Mouse (Mus musculus): ENCODE results near the gene Slc2a13. TPM values are rescaled to one million over a fixed set of nuclear protein-coding genes. Genes with fewer than 3 reads are reported as not detected.

Gene Slc2a13
- polyA plus RNA-seq, 1 experiment: 0.14 TPM

DNA sequence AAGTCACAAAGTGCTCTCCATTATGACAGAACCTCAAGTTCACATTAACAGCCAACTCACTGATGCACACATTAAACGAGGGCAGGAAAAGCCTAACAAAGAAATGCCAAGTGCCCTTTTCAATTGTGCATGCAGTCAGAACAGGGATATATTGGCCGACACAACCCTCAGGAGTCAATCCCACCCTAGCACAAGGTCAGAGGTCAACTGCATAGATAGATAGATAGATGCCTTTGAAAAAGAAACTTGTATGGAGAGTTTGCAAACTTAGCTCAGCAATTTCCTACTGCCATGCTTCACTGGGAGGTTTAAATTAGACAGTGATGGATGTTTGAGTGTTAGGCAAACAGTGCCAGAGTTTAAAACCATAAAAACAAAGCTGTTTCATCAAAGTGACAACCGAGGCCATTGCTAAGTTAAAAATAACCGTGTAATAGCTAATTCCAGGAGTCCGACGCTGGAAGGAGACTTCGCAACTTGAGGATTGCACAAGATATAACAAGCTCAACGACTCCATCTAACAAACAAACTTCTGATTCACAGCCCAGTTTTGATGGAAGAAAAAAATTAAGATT is 194.2 kb downstream of the Slc2a13 start:
- Histone ChIP-seq H3K36me3 (ENCODE audit: control insufficient read depth, insufficient read depth, low read length) (no peaks in the 10 kb centered on the region), H3K4me3 (ENCODE audit: control insufficient read depth, low read depth, low read length) (no peak overlapping the region), H3K27ac (ENCODE audit: control insufficient read depth, insufficient read depth, low read depth, low read length) (no peak overlapping the region), H3K27me3 (ENCODE audit: control insufficient read depth, insufficient read depth, low read length) (no peaks in the 10 kb centered on the region), H3K4me1 (ENCODE audit: control insufficient read depth, insufficient read depth, low read length) (peaks cover 4% of the 10 kb centered on the region; the same call in 1 of the 2 replicates)
- no peak for TF ChIP-seq CTCF (IDR thresholded peaks at IDR 0.05; ENCODE audit: control insufficient read depth, insufficient read depth, insufficient replicate concordance, low read depth, low read length)
- no peak for TF ChIP-seq POLR2A (IDR thresholded peaks at IDR 0.05; ENCODE audit: control insufficient read depth, low read depth, low read length)

DNA sequence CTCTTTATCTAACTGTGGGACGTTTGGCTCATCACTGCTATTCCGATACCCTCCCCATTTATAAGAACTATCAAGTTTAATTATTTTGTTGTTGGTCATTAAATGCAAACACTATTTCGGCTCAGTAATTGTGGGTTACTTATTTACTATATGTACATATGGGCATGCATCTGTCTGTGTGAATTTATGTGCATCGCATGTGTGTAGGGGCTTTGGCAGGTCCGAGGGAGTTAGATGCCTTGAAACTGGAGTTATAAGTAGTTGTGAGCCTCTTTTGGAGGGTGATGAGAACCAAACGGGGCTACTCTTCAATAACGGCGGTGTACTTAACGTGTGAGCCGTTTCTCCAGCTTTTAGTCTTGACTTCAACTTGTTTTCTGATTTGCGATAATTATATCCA is 195.5 kb downstream of the Slc2a13 start:
- Histone ChIP-seq H3K36me3 (ENCODE audit: control insufficient read depth, insufficient read depth, low read length) (no peaks in the 10 kb centered on the region), H3K4me1 (ENCODE audit: control insufficient read depth, insufficient read depth, low read length) (peaks cover 4% of the 10 kb centered on the region; the same call in 1 of the 2 replicates), H3K27me3 (ENCODE audit: control insufficient read depth, insufficient read depth, low read length) (no peaks in the 10 kb centered on the region), H3K27ac (ENCODE audit: control insufficient read depth, insufficient read depth, low read depth, low read length) (no peak overlapping the region), H3K4me3 (ENCODE audit: control insufficient read depth, low read depth, low read length) (no peak overlapping the region)
- TF ChIP-seq CTCF (IDR thresholded peaks at IDR 0.05; ENCODE audit: control insufficient read depth, insufficient read depth, insufficient replicate concordance, low read depth, low read length): no peak
- TF ChIP-seq POLR2A (IDR thresholded peaks at IDR 0.05; ENCODE audit: control insufficient read depth, low read depth, low read length): no peak

DNA sequence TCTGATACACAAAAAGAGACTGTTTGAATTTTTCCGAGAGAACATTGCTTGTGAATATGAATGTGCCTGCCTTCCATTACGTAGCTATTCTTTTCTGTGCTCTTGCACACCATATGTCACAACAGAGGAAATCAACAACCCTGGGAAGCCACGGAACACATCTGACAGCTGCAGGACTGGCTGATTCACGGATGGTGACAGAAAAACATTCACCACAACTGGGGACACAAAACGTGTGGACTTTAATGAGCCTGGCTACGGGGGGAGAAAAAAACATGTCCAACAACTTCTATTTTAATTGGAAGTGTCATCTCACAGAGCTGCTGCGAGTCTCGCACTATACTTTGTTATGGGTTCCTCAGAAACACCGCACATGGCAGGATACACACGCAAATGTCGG is 196.0 kb downstream of the Slc2a13 start:
- H3K4me3 ChIP-seq (ENCODE audit: control insufficient read depth, low read depth, low read length): no peak overlapping the region
- H3K27ac ChIP-seq (ENCODE audit: control insufficient read depth, insufficient read depth, low read depth, low read length): no peak overlapping the region
- H3K4me1 ChIP-seq (ENCODE audit: control insufficient read depth, insufficient read depth, low read length): peaks cover 4% of the 10 kb centered on the region; the same call in 1 of the 2 replicates
- TF ChIP-seq POLR2A (IDR thresholded peaks at IDR 0.05; ENCODE audit: control insufficient read depth, low read depth, low read length): no peak
- no peak for TF ChIP-seq CTCF (IDR thresholded peaks at IDR 0.05; ENCODE audit: control insufficient read depth, insufficient read depth, insufficient replicate concordance, low read depth, low read length)
- H3K27me3 ChIP-seq (ENCODE audit: control insufficient read depth, insufficient read depth, low read length): no peaks in the 10 kb centered on the region
- H3K36me3 ChIP-seq (ENCODE audit: control insufficient read depth, insufficient read depth, low read length): no peaks in the 10 kb centered on the region

DNA sequence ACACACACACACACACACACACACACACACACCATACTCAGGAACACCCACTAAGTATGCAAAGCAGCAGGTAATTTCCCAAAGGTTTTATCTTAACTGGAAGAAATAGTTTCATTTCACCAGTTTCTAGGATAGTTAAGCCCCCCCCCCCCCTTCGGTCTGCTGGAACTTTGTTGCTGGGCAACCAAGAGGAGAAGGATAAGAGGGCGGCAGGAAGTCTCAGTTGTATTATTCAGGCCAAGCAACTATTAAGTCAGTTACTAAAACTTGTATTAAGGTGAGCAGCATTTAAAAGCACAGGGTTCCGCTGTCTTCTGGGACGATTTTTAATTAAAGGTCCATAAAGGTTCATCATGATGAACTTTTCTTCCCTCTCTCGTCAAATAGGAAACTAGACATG is 198.6 kb downstream of the Slc2a13 start:
- no peaks in the 10 kb centered on the region for H3K27me3 ChIP-seq (ENCODE audit: control insufficient read depth, insufficient read depth, low read length)
- H3K4me1 ChIP-seq (ENCODE audit: control insufficient read depth, insufficient read depth, low read length): peaks cover 4% of the 10 kb centered on the region; the same call in 1 of the 2 replicates
- no peak for TF ChIP-seq CTCF (IDR thresholded peaks at IDR 0.05; ENCODE audit: control insufficient read depth, insufficient read depth, insufficient replicate concordance, low read depth, low read length)
- no peak for TF ChIP-seq POLR2A (IDR thresholded peaks at IDR 0.05; ENCODE audit: control insufficient read depth, low read depth, low read length)
- H3K4me3 ChIP-seq (ENCODE audit: control insufficient read depth, low read depth, low read length): no peak overlapping the region
- H3K36me3 ChIP-seq (ENCODE audit: control insufficient read depth, insufficient read depth, low read length): no peaks in the 10 kb centered on the region
- H3K27ac ChIP-seq (ENCODE audit: control insufficient read depth, insufficient read depth, low read depth, low read length): no peak overlapping the region; the same call in 1 of the 2 replicates

DNA sequence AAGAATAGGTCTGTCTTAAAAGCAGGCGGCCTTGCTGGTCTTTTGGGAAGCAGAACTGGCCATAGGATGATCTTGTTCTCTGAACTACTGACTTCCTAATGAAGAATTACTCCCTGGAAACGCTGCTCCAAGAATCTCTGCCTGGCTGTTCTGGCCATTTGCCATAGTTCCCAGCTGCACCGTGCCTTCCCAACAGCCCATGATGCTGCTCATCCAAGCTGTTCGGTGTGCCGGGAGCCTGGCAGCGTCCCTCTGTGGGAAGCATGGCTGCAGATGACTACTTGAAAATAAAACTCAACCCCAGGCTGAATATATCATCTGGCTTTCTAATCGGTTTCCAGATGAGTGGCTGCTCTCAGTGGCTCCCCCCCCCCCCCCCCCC is 199.9 kb downstream of the Slc2a13 start:
- Histone ChIP-seq H3K27me3 (ENCODE audit: control insufficient read depth, insufficient read depth, low read length) (no peaks in the 10 kb centered on the region), H3K27ac (ENCODE audit: control insufficient read depth, insufficient read depth, low read depth, low read length) (no peak overlapping the region), H3K4me3 (ENCODE audit: control insufficient read depth, low read depth, low read length) (no peak overlapping the region), H3K36me3 (ENCODE audit: control insufficient read depth, insufficient read depth, low read length) (no peaks in the 10 kb centered on the region), H3K4me1 (ENCODE audit: control insufficient read depth, insufficient read depth, low read length) (peaks cover 4% of the 10 kb centered on the region; the same call in 1 of the 2 replicates)
- TF ChIP-seq POLR2A (IDR thresholded peaks at IDR 0.05; ENCODE audit: control insufficient read depth, low read depth, low read length) (no peak), CTCF (IDR thresholded peaks at IDR 0.05; ENCODE audit: control insufficient read depth, insufficient read depth, insufficient replicate concordance, low read depth, low read length) (no peak)

DNA sequence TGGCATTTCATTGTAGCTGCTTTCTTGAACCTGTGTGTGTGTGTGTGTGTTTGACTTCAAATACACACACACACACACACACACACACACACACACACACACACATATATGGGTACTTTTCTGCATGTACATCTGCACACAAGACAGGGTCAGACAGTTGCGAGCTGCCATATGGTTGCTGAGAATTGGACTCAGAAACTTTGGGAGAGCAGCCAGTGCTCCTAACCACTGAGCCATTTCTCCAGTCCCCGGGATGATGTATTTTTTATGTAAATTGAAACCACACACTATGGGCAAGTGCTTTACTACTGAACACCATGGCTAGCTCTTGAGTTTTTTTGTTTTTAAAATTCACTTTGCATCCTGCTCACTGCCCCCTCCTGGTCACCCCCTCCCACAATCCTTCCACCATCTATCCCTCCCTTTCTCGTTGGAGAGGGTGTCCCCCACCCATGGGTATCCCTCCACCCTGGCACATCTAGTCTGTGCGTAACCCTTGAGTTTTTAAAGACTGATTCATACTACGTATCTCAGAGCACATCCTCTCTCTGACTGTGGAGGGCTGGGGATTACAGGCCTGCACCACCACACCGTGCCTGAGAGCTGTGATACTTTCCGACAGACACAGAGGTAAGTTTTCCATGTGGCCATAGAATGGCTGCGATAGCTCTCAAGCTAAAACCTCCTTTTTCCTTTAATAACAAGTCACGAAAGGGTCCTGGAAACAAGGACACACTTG is 200.4 kb downstream of the Slc2a13 start:
- TF ChIP-seq POLR2A (IDR thresholded peaks at IDR 0.05; ENCODE audit: control insufficient read depth, low read depth, low read length): no peak
- no peak for TF ChIP-seq CTCF (IDR thresholded peaks at IDR 0.05; ENCODE audit: control insufficient read depth, insufficient read depth, insufficient replicate concordance, low read depth, low read length)
- Histone ChIP-seq H3K4me3 (ENCODE audit: control insufficient read depth, low read depth, low read length) (no peak overlapping the region), H3K27me3 (ENCODE audit: control insufficient read depth, insufficient read depth, low read length) (no peaks in the 10 kb centered on the region), H3K36me3 (ENCODE audit: control insufficient read depth, insufficient read depth, low read length) (no peaks in the 10 kb centered on the region), H3K4me1 (ENCODE audit: control insufficient read depth, insufficient read depth, low read length) (peaks cover 4% of the 10 kb centered on the region; the same call in 1 of the 2 replicates), H3K27ac (ENCODE audit: control insufficient read depth, insufficient read depth, low read depth, low read length) (no peak overlapping the region)

DNA sequence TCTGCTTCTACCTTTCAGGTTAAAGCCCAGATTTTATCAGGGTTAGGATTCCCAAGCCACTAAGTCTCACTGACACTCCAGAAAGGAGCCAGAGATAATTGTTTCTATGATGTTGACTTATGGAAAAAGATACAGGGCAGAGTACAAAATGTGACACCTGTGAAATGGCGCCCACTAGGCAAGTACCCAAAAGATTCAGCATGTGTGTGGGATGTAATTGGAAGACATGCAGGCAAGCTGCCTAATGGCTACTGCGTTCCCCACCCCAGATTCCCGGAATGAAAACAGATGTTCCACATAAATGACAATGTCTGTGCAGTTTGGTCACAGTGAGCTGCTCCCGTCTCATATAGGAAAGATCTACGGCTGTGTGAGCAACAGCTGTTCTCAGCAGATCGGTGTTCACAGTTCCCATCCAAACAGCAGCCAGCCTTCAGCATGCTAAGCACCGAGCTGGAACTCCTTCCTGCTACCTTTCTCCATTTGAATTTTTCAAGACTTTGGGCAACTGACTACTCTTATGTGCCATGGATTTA is 201.1 kb downstream of the Slc2a13 start:
- H3K4me3 ChIP-seq (ENCODE audit: control insufficient read depth, low read depth, low read length): no peak overlapping the region
- no peaks in the 10 kb centered on the region for H3K36me3 ChIP-seq (ENCODE audit: control insufficient read depth, insufficient read depth, low read length)
- no peaks in the 10 kb centered on the region for H3K27me3 ChIP-seq (ENCODE audit: control insufficient read depth, insufficient read depth, low read length)
- H3K4me1 ChIP-seq (ENCODE audit: control insufficient read depth, insufficient read depth, low read length): peaks cover 4% of the 10 kb centered on the region; the same call in 1 of the 2 replicates
- H3K27ac ChIP-seq (ENCODE audit: control insufficient read depth, insufficient read depth, low read depth, low read length): no peak overlapping the region
- TF ChIP-seq CTCF (IDR thresholded peaks at IDR 0.05; ENCODE audit: control insufficient read depth, insufficient read depth, insufficient replicate concordance, low read depth, low read length): no peak
- TF ChIP-seq POLR2A (IDR thresholded peaks at IDR 0.05; ENCODE audit: control insufficient read depth, low read depth, low read length): no peak

All from testis, adult 2 months (tissue).